Mouse (Mus musculus): ENCODE results near the gene Clasp1. TPM values are rescaled to one million over a fixed set of nuclear protein-coding genes. Genes with fewer than 3 reads are reported as not detected.

Clasp1 gene
- polyA plus RNA-seq, 1 experiment from 2014 or later: 71.6 TPM

GRCm38 (mm10) chr1:118388127-118388756 is 616 bp upstream of the Clasp1 start:
- H3K4me2 ChIP-seq (ENCODE audit: low read length): peak overlapping the region; percentile 79
- peaks cover 11% of the 10 kb centered on the region for H3K4me1 ChIP-seq (ENCODE audit: control insufficient read depth, insufficient read depth, low read length)
- peak overlapping the region; percentile 93 for H3K9ac ChIP-seq (ENCODE audit: low read length)
- ATAC-seq (peak; percentile 33), DNase-seq (ENCODE audit: low spot score) (peak; percentile 79)
- WGBS: under 1% methylated on average over 19 of the region's 19 CpGs
- H3K4me3 ChIP-seq (ENCODE audit: low read depth, low read length): peak overlapping the region; percentile 80
- 0 out of 2 replicates have a peak, but pooled peaks cover 3% of the 10 kb centered on the region for H3K36me3 ChIP-seq (ENCODE audit: control insufficient read depth, insufficient read depth, low read length)
- H3K9me3 ChIP-seq (replicated peaks; ENCODE audit: control insufficient read depth, low read length): no peaks in the 10 kb centered on the region
- H3K27me3 ChIP-seq (replicated peaks; ENCODE audit: control insufficient read depth, insufficient read depth, low read length): no peaks in the 10 kb centered on the region
- H3K27ac ChIP-seq (ENCODE audit: low read depth, low read length): peak overlapping the region; percentile 71

- Histone ChIP-seq H3K9ac (ENCODE audit: low read length) (peak overlapping the region; percentile 93), H3K4me1 (ENCODE audit: control insufficient read depth, insufficient read depth, low read length) (peaks cover 11% of the 10 kb centered on the region), H3K27me3 (replicated peaks; ENCODE audit: control insufficient read depth, insufficient read depth, low read length) (no peaks in the 10 kb centered on the region), H3K4me2 (ENCODE audit: low read length) (peak overlapping the region; percentile 72), H3K27ac (ENCODE audit: low read depth, low read length) (peak overlapping the region; percentile 92), H3K4me3 (ENCODE audit: low read depth, low read length) (peak overlapping the region; percentile 80), H3K36me3 (ENCODE audit: control insufficient read depth, insufficient read depth, low read length) (0 out of 2 replicates have a peak, but pooled peaks cover 7% of the 10 kb centered on the region), H3K9me3 (replicated peaks; ENCODE audit: control insufficient read depth, low read length) (no peaks in the 10 kb centered on the region)
- ATAC-seq (peak; percentile 51), DNase-seq (ENCODE audit: low spot score) (peak; percentile 73)
- under 1% methylated on average over 44 of the region's 44 CpGs for WGBS
Measured at GRCm38 (mm10) chr1:118389454-118390265, 802 bp downstream of the Clasp1 start.

- DNase-seq (ENCODE audit: low spot score) (no peak), ATAC-seq (no peak)
- Histone ChIP-seq H3K27me3 (replicated peaks; ENCODE audit: control insufficient read depth, insufficient read depth, low read length) (no peaks in the 10 kb centered on the region), H3K9ac (ENCODE audit: low read length) (peak overlapping the region; percentile 93), H3K4me3 (ENCODE audit: low read depth, low read length) (peak overlapping the region; percentile 80), H3K4me2 (ENCODE audit: low read length) (peak overlapping the region; percentile 72), H3K4me1 (ENCODE audit: control insufficient read depth, insufficient read depth, low read length) (peaks cover 11% of the 10 kb centered on the region), H3K9me3 (replicated peaks; ENCODE audit: control insufficient read depth, low read length) (no peaks in the 10 kb centered on the region), H3K27ac (ENCODE audit: low read depth, low read length) (peak overlapping the region; percentile 92), H3K36me3 (ENCODE audit: control insufficient read depth, insufficient read depth, low read length) (0 out of 2 replicates have a peak, but pooled peaks cover 7% of the 10 kb centered on the region)
- WGBS: 18% methylated on average over 8 of the region's 8 CpGs
Measured at GRCm38 (mm10) chr1:118390266-118390660, 1.4 kb downstream of the Clasp1 start.

GRCm38 (mm10) chr1:118390871-118391387 is 2.1 kb downstream of the Clasp1 start:
- 75% methylated on average over 2 of the region's 2 CpGs for WGBS
- H3K4me1 ChIP-seq (ENCODE audit: control insufficient read depth, insufficient read depth, low read length): peaks cover 11% of the 10 kb centered on the region
- H3K9ac ChIP-seq (ENCODE audit: low read length): no peak overlapping the region
- H3K4me2 ChIP-seq (ENCODE audit: low read length): peak overlapping the region; percentile 72
- DNase-seq (ENCODE audit: low spot score) (no peak), ATAC-seq (no peak)
- peak overlapping the region; percentile 80 for H3K4me3 ChIP-seq (ENCODE audit: low read depth, low read length)
- no peaks in the 10 kb centered on the region for H3K9me3 ChIP-seq (replicated peaks; ENCODE audit: control insufficient read depth, low read length)
- H3K27me3 ChIP-seq (replicated peaks; ENCODE audit: control insufficient read depth, insufficient read depth, low read length): no peaks in the 10 kb centered on the region
- peaks cover 12% of the 10 kb centered on the region; the same call in 1 of the 2 replicates for H3K36me3 ChIP-seq (ENCODE audit: control insufficient read depth, insufficient read depth, low read length)
- H3K27ac ChIP-seq (ENCODE audit: low read depth, low read length): no peak overlapping the region

GRCm38 (mm10) chr1:118392246-118392645 is 3.4 kb downstream of the Clasp1 start:
- H3K4me3 ChIP-seq (ENCODE audit: low read depth, low read length): no peak overlapping the region
- DNase-seq (ENCODE audit: low spot score) (no peak), ATAC-seq (no peak)
- 95% methylated on average over 2 of the region's 2 CpGs for WGBS
- no peak overlapping the region for H3K9ac ChIP-seq (ENCODE audit: low read length)
- no peak overlapping the region for H3K4me2 ChIP-seq (ENCODE audit: low read length)
- no peak overlapping the region for H3K27ac ChIP-seq (ENCODE audit: low read depth, low read length)
- H3K36me3 ChIP-seq (ENCODE audit: control insufficient read depth, insufficient read depth, low read length): peaks cover 14% of the 10 kb centered on the region; the same call in 1 of the 2 replicates
- H3K27me3 ChIP-seq (replicated peaks; ENCODE audit: control insufficient read depth, insufficient read depth, low read length): no peaks in the 10 kb centered on the region
- H3K4me1 ChIP-seq (ENCODE audit: control insufficient read depth, insufficient read depth, low read length): peaks cover 11% of the 10 kb centered on the region
- H3K9me3 ChIP-seq (replicated peaks; ENCODE audit: control insufficient read depth, low read length): no peaks in the 10 kb centered on the region

GRCm38 (mm10) chr1:118393916-118394315 is 5.1 kb downstream of the Clasp1 start:
- H3K9me3 ChIP-seq (replicated peaks; ENCODE audit: control insufficient read depth, low read length): no peaks in the 10 kb centered on the region
- H3K9ac ChIP-seq (ENCODE audit: low read length): no peak overlapping the region
- ATAC-seq (no peak), DNase-seq (ENCODE audit: low spot score) (no peak)
- no peaks in the 10 kb centered on the region for H3K27me3 ChIP-seq (replicated peaks; ENCODE audit: control insufficient read depth, insufficient read depth, low read length)
- peaks cover 14% of the 10 kb centered on the region; the same call in 1 of the 2 replicates for H3K36me3 ChIP-seq (ENCODE audit: control insufficient read depth, insufficient read depth, low read length)
- H3K27ac ChIP-seq (ENCODE audit: low read depth, low read length): no peak overlapping the region
- WGBS: 91% methylated on average over 3 of the region's 3 CpGs
- no peak overlapping the region for H3K4me2 ChIP-seq (ENCODE audit: low read length)
- H3K4me1 ChIP-seq (ENCODE audit: control insufficient read depth, insufficient read depth, low read length): peaks cover 5% of the 10 kb centered on the region; the same call in 1 of the 2 replicates
- no peak overlapping the region for H3K4me3 ChIP-seq (ENCODE audit: low read depth, low read length)

GRCm38 (mm10) chr1:118397866-118398265 is 9.0 kb downstream of the Clasp1 start:
- no peak overlapping the region for H3K27ac ChIP-seq (ENCODE audit: low read depth, low read length)
- no peaks in the 10 kb centered on the region for H3K4me1 ChIP-seq (ENCODE audit: control insufficient read depth, insufficient read depth, low read length)
- H3K4me2 ChIP-seq (ENCODE audit: low read length): no peak overlapping the region
- H3K4me3 ChIP-seq (ENCODE audit: low read depth, low read length): no peak overlapping the region
- no peaks in the 10 kb centered on the region for H3K27me3 ChIP-seq (replicated peaks; ENCODE audit: control insufficient read depth, insufficient read depth, low read length)
- DNase-seq (ENCODE audit: low spot score) (no peak), ATAC-seq (no peak)
- H3K9ac ChIP-seq (ENCODE audit: low read length): no peak overlapping the region
- WGBS: 97% methylated on average over 9 of the region's 9 CpGs
- peaks cover 17% of the 10 kb centered on the region; the same call in 1 of the 2 replicates for H3K36me3 ChIP-seq (ENCODE audit: control insufficient read depth, insufficient read depth, low read length)
- no peaks in the 10 kb centered on the region for H3K9me3 ChIP-seq (replicated peaks; ENCODE audit: control insufficient read depth, low read length)

- DNase-seq (ENCODE audit: low spot score): no peak
Measured at GRCm38 (mm10) chr1:118398567-118398966, 9.7 kb downstream of the Clasp1 start.

More at GRCm38 (mm10) chr1:118398567-118398966, 9.7 kb downstream of the Clasp1 start:
- no peak for ATAC-seq
- Histone ChIP-seq H3K9me3 (replicated peaks; ENCODE audit: control insufficient read depth, low read length) (no peaks in the 10 kb centered on the region), H3K4me3 (ENCODE audit: low read depth, low read length) (no peak overlapping the region), H3K4me1 (ENCODE audit: control insufficient read depth, insufficient read depth, low read length) (no peaks in the 10 kb centered on the region), H3K36me3 (ENCODE audit: control insufficient read depth, insufficient read depth, low read length) (peaks cover 11% of the 10 kb centered on the region; the same call in 1 of the 2 replicates), H3K27me3 (replicated peaks; ENCODE audit: control insufficient read depth, insufficient read depth, low read length) (no peaks in the 10 kb centered on the region), H3K4me2 (ENCODE audit: low read length) (no peak overlapping the region), H3K27ac (ENCODE audit: low read depth, low read length) (no peak overlapping the region), H3K9ac (ENCODE audit: low read length) (no peak overlapping the region)
- 58% methylated on average over 6 of the region's 6 CpGs for WGBS
